Mouse (Mus musculus) liver, embryonic 16.5 days (tissue): ENCODE results near the gene Uck2. TPM values are rescaled to one million over a fixed set of nuclear protein-coding genes. Genes with fewer than 3 reads are reported as not detected.

Source experiments
- ATAC-seq: fragments of 200-750 bp; cut with Nextera tagmentation; 2 replicates; pipeline ENCODE4 v1.8.0; 2017; ENCODE audit warnings: low read depth, mild to moderate bottlenecking, moderate number of reproducible peaks, moderate library complexity
- H3K27ac ChIP-seq: fragments of 300-500 bp; sonication (generic); 2 replicates; pipeline ENCODE4 v1.5.1; 2014; ENCODE audit warnings: mild to moderate bottlenecking, low read length
- H3K27me3 ChIP-seq: fragments of 300-500 bp; sonication (generic); 2 replicates; pipeline ENCODE4 v1.6.1; 2014; ENCODE audit warnings: low read depth, low read length, mixed read lengths; ENCODE audit not compliant: control insufficient read depth, insufficient read depth
- H3K36me3 ChIP-seq: fragments of 300-500 bp; sonication (generic); 2 replicates; pipeline ENCODE4 v1.6.1; 2014; ENCODE audit warnings: mild to moderate bottlenecking; ENCODE audit not compliant: control insufficient read depth, insufficient read depth
- H3K4me1 ChIP-seq: fragments of 300-500 bp; sonication (generic); 2 replicates; pipeline ENCODE4 v1.6.1; 2014; ENCODE audit warnings: low read depth, low read length, mixed read lengths; ENCODE audit not compliant: control insufficient read depth
- H3K4me2 ChIP-seq: fragments of 300-500 bp; sonication (generic); 2 replicates; pipeline ENCODE4 v1.6.1; 2014; ENCODE audit warnings: low read depth, low read length, mixed read lengths
- H3K4me3 ChIP-seq: fragments of 300-500 bp; sonication (generic); 2 replicates; pipeline ENCODE4 v1.5.1; 2014; ENCODE audit warnings: low read depth, mild to moderate bottlenecking, low read length
- H3K9ac ChIP-seq: fragments of 300-500 bp; sonication (generic); 2 replicates; pipeline ENCODE4 v1.6.1; 2014; ENCODE audit warnings: low read depth, low read length
- H3K9me3 ChIP-seq: fragments of 300-500 bp; sonication (generic); replicated peaks from 2 replicates; pipeline ENCODE4 v1.6.1; 2016; ENCODE audit warnings: low read length; ENCODE audit not compliant: control insufficient read depth
- WGBS: fragments of 180-500 bp; shearing (Covaris S2); extraction: QIAGEN DNeasy Blood & Tissue Kit; methylation state at CpG from one replicate; pipeline ENCODE4 v1.1.7; 2014; ENCODE audit not compliant: insufficient replicate concordance; 5-methylcytosine and 5-hydroxymethylcytosine counted together
- polyA plus RNA-seq: library from polyadenylated mRNA; unstranded; fragments of >200 nt; fragmentation: Nextera tagmentation; extraction: Ambion mirVana; gene quantifications from 2 replicates; pipeline ENCODE4 v1.2.1, GENCODE M21; 2015

Uck2 gene
- polyA plus RNA-seq, 1 experiment from 2014 or later = 30.8 TPM

- WGBS = 75% methylated on average over 12 of the region's 12 CpGs
- Histone ChIP-seq H3K4me3 (no peak overlapping the region), H3K4me1 (peaks cover 7% of the 10 kb centered on the region), H3K27me3 (no peaks in the 10 kb centered on the region), H3K9me3 (no peaks in the 10 kb centered on the region), H3K9ac (no peak overlapping the region), H3K36me3 (no peaks in the 10 kb centered on the region), H3K4me2 (no peak overlapping the region), H3K27ac (no peak overlapping the region)
- ATAC-seq = no peak
These were observed 45.2 kb downstream of the Uck2 start for GRCm38 (mm10) chr1:167239916-167240315.

GRCm38 (mm10) chr1:167237798-167238197 lies 47.3 kb downstream of the Uck2 start:
- 84% methylated on average over 11 of the region's 11 CpGs for WGBS
- Histone ChIP-seq H3K4me3 (no peak overlapping the region), H3K4me2 (no peak overlapping the region), H3K36me3 (no peaks in the 10 kb centered on the region), H3K9me3 (no peaks in the 10 kb centered on the region), H3K27ac (no peak overlapping the region), H3K27me3 (no peaks in the 10 kb centered on the region), H3K9ac (no peak overlapping the region), H3K4me1 (peaks cover 4% of the 10 kb centered on the region)
- ATAC-seq = no peak

GRCm38 (mm10) chr1:167236790-167237189 lies 48.3 kb downstream of the Uck2 start:
- WGBS = 74% methylated on average over 8 of the region's 8 CpGs
- Histone ChIP-seq H3K9ac (no peak overlapping the region), H3K4me3 (no peak overlapping the region), H3K36me3 (no peaks in the 10 kb centered on the region), H3K27me3 (no peaks in the 10 kb centered on the region), H3K4me1 (no peaks in the 10 kb centered on the region), H3K27ac (no peak overlapping the region), H3K9me3 (no peaks in the 10 kb centered on the region), H3K4me2 (no peak overlapping the region)
- ATAC-seq = no peak

GRCm38 (mm10) chr1:167234344-167234743 lies 50.8 kb downstream of the Uck2 start:
- no peaks in the 10 kb centered on the region for H3K27me3 ChIP-seq
- H3K4me2 ChIP-seq = no peak overlapping the region
- no peak for ATAC-seq
- H3K9me3 ChIP-seq = no peaks in the 10 kb centered on the region
- H3K4me1 ChIP-seq = no peaks in the 10 kb centered on the region
- H3K36me3 ChIP-seq = no peaks in the 10 kb centered on the region
- no peak overlapping the region for H3K9ac ChIP-seq
- no peak overlapping the region for H3K4me3 ChIP-seq
- no peak overlapping the region for H3K27ac ChIP-seq
- 84% methylated on average over 10 of the region's 10 CpGs for WGBS

- Histone ChIP-seq H3K4me3 (no peak overlapping the region), H3K27ac (no peak overlapping the region), H3K4me2 (no peak overlapping the region), H3K9ac (no peak overlapping the region), H3K9me3 (no peaks in the 10 kb centered on the region), H3K27me3 (no peaks in the 10 kb centered on the region), H3K4me1 (no peaks in the 10 kb centered on the region), H3K36me3 (peaks cover 5% of the 10 kb centered on the region)
- 84% methylated on average over 7 of the region's 7 CpGs for WGBS
- no peak for ATAC-seq
These were observed 52.2 kb downstream of the Uck2 start for GRCm38 (mm10) chr1:167232918-167233317.

- Histone ChIP-seq H3K27ac (no peak overlapping the region), H3K9me3 (no peaks in the 10 kb centered on the region), H3K4me1 (no peaks in the 10 kb centered on the region), H3K4me3 (no peak overlapping the region), H3K27me3 (no peaks in the 10 kb centered on the region), H3K4me2 (no peak overlapping the region), H3K9ac (no peak overlapping the region), H3K36me3 (peaks cover 5% of the 10 kb centered on the region)
- no peak for ATAC-seq
- 75% methylated on average over 17 of the region's 17 CpGs for WGBS
These were observed 53.4 kb downstream of the Uck2 start for GRCm38 (mm10) chr1:167231612-167232283.

- no peaks in the 10 kb centered on the region for H3K27me3 ChIP-seq
- WGBS = 72% methylated on average over 17 of the region's 17 CpGs
- H3K4me3 ChIP-seq = no peak overlapping the region
- H3K9me3 ChIP-seq = no peaks in the 10 kb centered on the region
- H3K27ac ChIP-seq = no peak overlapping the region
- no peak overlapping the region for H3K9ac ChIP-seq
- ATAC-seq = no peak
- H3K4me1 ChIP-seq = no peaks in the 10 kb centered on the region
- no peak overlapping the region for H3K4me2 ChIP-seq
- peaks cover 5% of the 10 kb centered on the region for H3K36me3 ChIP-seq
These were observed 54.0 kb downstream of the Uck2 start for GRCm38 (mm10) chr1:167230930-167231611.

- H3K9me3 ChIP-seq = no peaks in the 10 kb centered on the region
- H3K27me3 ChIP-seq = no peaks in the 10 kb centered on the region
- no peak overlapping the region for H3K9ac ChIP-seq
- H3K27ac ChIP-seq = no peak overlapping the region
- H3K4me3 ChIP-seq = no peak overlapping the region
- H3K36me3 ChIP-seq = no peaks in the 10 kb centered on the region
- H3K4me1 ChIP-seq = peaks cover 3% of the 10 kb centered on the region; the same call in 1 of the 2 replicates
- WGBS = 59% methylated on average over 9 of the region's 9 CpGs
- H3K4me2 ChIP-seq = no peak overlapping the region
- no peak for ATAC-seq
These were observed 62.6 kb downstream of the Uck2 start for GRCm38 (mm10) chr1:167222382-167223010.
